Mouse (Mus musculus): Measurements from ENCODE around the gene Mrpl49. TPM values are rescaled to one million over a fixed set of nuclear protein-coding genes. Genes with fewer than 3 reads are reported as not detected.

Mrpl49 gene
- polyA plus RNA-seq (2014; fragmentation: Nextera tagmentation; extraction: Ambion mirVana) = 81.7 and 86.6 TPM in 2 replicates

DNA sequence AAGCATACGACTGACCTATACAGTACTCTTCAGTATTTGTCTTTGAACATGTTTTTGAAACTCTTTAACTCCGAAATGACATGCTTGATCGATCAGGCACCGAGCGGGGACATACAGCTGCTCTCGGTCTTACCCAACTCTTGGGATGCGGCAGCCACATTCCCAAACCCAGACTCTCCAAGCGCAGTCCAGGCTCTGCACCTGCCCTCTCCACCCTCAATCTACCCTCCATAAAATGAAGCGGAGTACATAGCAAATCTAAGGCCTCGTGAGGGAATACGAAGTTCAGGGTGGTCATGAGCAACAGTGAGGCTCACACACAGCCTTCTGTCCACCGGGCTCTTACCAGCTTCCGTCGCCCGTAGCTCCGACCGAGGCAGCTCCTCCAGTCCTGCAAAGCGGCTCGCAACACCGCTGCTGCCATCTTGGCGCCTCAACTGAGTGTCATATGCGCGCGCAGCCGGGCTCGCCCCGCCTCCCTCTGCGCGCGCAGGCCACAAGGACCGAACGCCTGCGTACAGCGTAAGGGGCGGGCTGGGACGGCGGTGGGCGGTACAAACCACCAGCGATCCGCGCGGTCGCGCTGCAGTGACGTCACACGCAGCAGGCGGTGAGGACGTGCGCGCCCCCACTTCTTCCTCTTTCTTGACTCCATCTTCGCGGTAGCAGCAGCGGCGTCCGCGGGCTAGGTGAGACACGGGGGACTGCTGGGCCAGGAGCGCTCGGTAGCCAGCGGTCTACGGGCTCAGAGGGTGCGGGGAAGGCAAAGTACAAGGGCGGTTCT is at the start of gene Mrpl49, which contains the start of gene Fau:
Mrpl49 (minus strand) TSS at position 473 of the 784 bp plus-strand sequence.
Fau (plus strand) TSS at position 532 of the 784 bp plus-strand sequence.
- WGBS = under 1% methylated on average over 56 of the region's 63 CpGs
- Histone ChIP-seq H3K4me2 (replicated peaks; ENCODE audit: low read depth, low read length) (peak within 1 kb of the TSS; percentile 75), H3K9ac (ENCODE audit: low read depth, low read length) (peak within 1 kb of the TSS; percentile 91), H3K9me3 (ENCODE audit: control insufficient read depth, low read length) (no peaks in the 10 kb centered on the region), H3K36me3 (ENCODE audit: control insufficient read depth, insufficient read depth, low read length) (peaks cover 13% of the 10 kb centered on the region), H3K27me3 (ENCODE audit: control insufficient read depth, insufficient read depth, low read length) (no peaks in the 10 kb centered on the region), H3K27ac (ENCODE audit: low read depth, low read length) (peak within 1 kb of the TSS; percentile 77), H3K4me3 (ENCODE audit: low read depth, low read length) (peak within 1 kb of the TSS; percentile 88), H3K4me1 (replicated peaks; ENCODE audit: control insufficient read depth, insufficient read depth, low read length) (peaks cover 11% of the 10 kb centered on the region)
- peak; percentile 87 for ATAC-seq (ENCODE audit: low FRiP score)
- DNase-seq (ENCODE audit: low spot score) = peak; percentile 100

DNA sequence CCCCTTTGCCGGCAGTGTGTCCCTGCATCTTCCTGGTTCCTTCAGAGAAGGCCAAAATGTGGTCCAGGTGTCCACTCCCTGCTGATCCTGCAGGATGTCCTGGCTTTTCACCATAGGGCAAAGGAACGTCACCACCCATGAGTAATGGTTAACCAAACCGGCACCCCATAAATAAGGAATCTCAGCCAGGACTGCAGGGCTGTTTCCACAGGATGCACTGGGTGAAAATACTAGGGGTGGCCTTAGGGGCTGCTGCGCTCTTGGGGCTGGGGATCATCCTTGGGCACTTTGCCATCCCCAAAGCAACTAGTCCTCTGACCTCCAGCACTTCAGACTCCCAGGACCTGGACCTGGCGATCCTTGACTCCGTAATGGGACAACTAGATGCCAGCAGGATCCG is 48.0 kb upstream of the Mrpl49 start, which contains the start of gene Naaladl1:
Naaladl1 (plus strand) TSS at position 197 of the 400 bp plus-strand sequence.
- Histone ChIP-seq H3K4me3 (ENCODE audit: low read depth, low read length) (no peak within 1 kb of the TSS), H3K9me3 (ENCODE audit: control insufficient read depth, low read length) (no peaks in the 10 kb centered on the region), H3K4me1 (replicated peaks; ENCODE audit: control insufficient read depth, insufficient read depth, low read length) (no peaks in the 10 kb centered on the region), H3K36me3 (ENCODE audit: control insufficient read depth, insufficient read depth, low read length) (no peaks in the 10 kb centered on the region), H3K27me3 (ENCODE audit: control insufficient read depth, insufficient read depth, low read length) (no peaks in the 10 kb centered on the region), H3K9ac (ENCODE audit: low read depth, low read length) (no peak within 1 kb of the TSS), H3K4me2 (replicated peaks; ENCODE audit: low read depth, low read length) (no peak within 1 kb of the TSS), H3K27ac (ENCODE audit: low read depth, low read length) (no peak within 1 kb of the TSS)
- 85% methylated on average over 7 of the region's 7 CpGs for WGBS
- DNase-seq (ENCODE audit: low spot score) = no peak
- no peak for ATAC-seq (ENCODE audit: low FRiP score)

DNA sequence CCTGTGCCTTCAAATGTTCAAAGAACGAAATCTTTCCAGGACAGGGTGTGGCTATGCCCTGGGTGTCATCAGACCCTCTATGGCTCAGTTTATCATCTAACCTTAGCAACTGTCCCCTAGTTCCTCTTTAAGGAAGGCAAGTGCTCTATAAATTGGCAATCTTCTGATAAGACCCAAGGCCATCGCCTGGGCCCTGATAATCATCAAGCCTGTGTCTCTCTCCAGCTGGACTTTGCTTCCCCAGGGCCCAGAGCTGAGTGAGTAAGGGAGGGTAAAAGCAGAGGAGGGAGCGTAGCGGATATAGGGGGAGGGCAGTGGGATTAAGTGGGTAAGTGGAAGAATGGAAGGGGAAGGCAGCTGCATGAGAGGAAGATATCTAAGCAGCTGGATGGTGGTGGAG is 46.9 kb upstream of the Mrpl49 start:
- WGBS = 91% methylated on average over 4 of the region's 4 CpGs
- no peak for DNase-seq (ENCODE audit: low spot score)
- Histone ChIP-seq H3K27ac (ENCODE audit: low read depth, low read length) (no peak overlapping the region), H3K4me2 (replicated peaks; ENCODE audit: low read depth, low read length) (no peak overlapping the region), H3K36me3 (ENCODE audit: control insufficient read depth, insufficient read depth, low read length) (no peaks in the 10 kb centered on the region), H3K27me3 (ENCODE audit: control insufficient read depth, insufficient read depth, low read length) (no peaks in the 10 kb centered on the region), H3K9me3 (ENCODE audit: control insufficient read depth, low read length) (no peaks in the 10 kb centered on the region), H3K4me3 (ENCODE audit: low read depth, low read length) (no peak overlapping the region), H3K4me1 (replicated peaks; ENCODE audit: control insufficient read depth, insufficient read depth, low read length) (no peaks in the 10 kb centered on the region), H3K9ac (ENCODE audit: low read depth, low read length) (no peak overlapping the region; the same call in 1 of the 2 replicates)
- no peak for ATAC-seq (ENCODE audit: low FRiP score)

DNA sequence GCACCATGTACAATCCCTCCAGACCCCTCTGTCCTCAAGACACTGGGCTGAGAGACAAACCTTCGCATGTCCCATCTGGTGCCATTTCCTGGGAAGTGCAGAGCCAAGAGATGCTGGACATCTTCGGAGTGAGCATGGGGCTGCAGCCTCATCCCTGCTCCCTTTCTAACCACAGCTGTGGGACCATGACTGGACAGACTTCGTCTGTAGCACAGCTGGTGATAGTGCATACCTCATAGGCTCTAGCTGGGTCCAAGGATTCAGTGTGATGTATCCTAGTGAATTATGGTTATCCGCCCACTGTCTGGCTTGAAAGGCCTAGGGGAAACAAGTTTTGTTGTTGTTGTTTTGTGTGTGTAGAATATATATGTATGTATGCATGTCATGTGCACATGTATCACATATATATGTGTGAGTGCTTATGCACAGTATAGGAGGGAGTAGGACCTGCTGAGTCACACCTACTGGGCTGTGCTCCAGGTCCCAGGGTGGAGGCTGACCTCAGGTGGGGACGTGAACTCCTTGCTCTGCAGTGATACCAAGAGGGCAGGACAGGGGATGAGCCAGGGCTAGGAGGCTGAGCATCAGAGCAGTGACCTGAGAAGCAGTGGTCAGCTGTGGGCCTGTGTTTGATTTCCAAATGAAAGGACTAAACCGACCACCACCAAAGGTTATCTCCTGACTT is 44.7 kb upstream of the Mrpl49 start:
- H3K27me3 ChIP-seq (ENCODE audit: control insufficient read depth, insufficient read depth, low read length) = no peaks in the 10 kb centered on the region
- H3K4me3 ChIP-seq (ENCODE audit: low read depth, low read length) = no peak overlapping the region
- ATAC-seq (ENCODE audit: low FRiP score) (no peak), DNase-seq (ENCODE audit: low spot score) (no peak)
- H3K9ac ChIP-seq (ENCODE audit: low read depth, low read length) = 0 out of 2 replicates have a peak overlapping the region, but pooled peaks have one; percentile 7
- no peak overlapping the region for H3K27ac ChIP-seq (ENCODE audit: low read depth, low read length)
- H3K4me1 ChIP-seq (replicated peaks; ENCODE audit: control insufficient read depth, insufficient read depth, low read length) = no peaks in the 10 kb centered on the region
- WGBS = 80% methylated on average over 6 of the region's 6 CpGs
- H3K36me3 ChIP-seq (ENCODE audit: control insufficient read depth, insufficient read depth, low read length) = no peaks in the 10 kb centered on the region
- no peaks in the 10 kb centered on the region for H3K9me3 ChIP-seq (ENCODE audit: control insufficient read depth, low read length)
- no peak overlapping the region for H3K4me2 ChIP-seq (replicated peaks; ENCODE audit: low read depth, low read length)

DNA sequence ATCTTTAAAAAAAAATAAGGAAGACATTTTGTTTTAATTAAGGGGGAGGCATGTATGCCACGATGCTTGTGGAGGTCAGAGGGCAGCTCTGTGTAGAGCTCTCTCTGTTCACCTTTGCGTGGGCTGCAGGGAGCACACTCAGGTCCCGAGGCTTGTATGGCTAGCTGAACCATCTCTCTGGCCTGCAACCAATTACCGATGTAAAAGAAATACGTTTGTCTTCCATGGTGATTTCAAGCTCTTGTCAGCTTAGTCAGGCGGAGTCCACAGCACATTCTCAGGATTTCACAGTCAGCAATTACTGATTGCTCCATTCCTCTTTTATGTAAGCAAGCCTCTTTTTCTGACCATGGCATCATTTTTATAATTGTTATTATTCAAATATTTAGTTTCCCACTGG is 43.6 kb upstream of the Mrpl49 start:
- H3K27me3 ChIP-seq (ENCODE audit: control insufficient read depth, insufficient read depth, low read length) = no peaks in the 10 kb centered on the region
- no peak overlapping the region for H3K4me3 ChIP-seq (ENCODE audit: low read depth, low read length)
- no peak overlapping the region for H3K4me2 ChIP-seq (replicated peaks; ENCODE audit: low read depth, low read length)
- no peak overlapping the region for H3K27ac ChIP-seq (ENCODE audit: low read depth, low read length)
- 54% methylated on average over 6 of the region's 6 CpGs for WGBS
- H3K36me3 ChIP-seq (ENCODE audit: control insufficient read depth, insufficient read depth, low read length) = no peaks in the 10 kb centered on the region
- H3K4me1 ChIP-seq (replicated peaks; ENCODE audit: control insufficient read depth, insufficient read depth, low read length) = no peaks in the 10 kb centered on the region
- ATAC-seq (ENCODE audit: low FRiP score) = no peak
- no peaks in the 10 kb centered on the region for H3K9me3 ChIP-seq (ENCODE audit: control insufficient read depth, low read length)
- no peak for DNase-seq (ENCODE audit: low spot score)
- H3K9ac ChIP-seq (ENCODE audit: low read depth, low read length) = no peak overlapping the region

DNA sequence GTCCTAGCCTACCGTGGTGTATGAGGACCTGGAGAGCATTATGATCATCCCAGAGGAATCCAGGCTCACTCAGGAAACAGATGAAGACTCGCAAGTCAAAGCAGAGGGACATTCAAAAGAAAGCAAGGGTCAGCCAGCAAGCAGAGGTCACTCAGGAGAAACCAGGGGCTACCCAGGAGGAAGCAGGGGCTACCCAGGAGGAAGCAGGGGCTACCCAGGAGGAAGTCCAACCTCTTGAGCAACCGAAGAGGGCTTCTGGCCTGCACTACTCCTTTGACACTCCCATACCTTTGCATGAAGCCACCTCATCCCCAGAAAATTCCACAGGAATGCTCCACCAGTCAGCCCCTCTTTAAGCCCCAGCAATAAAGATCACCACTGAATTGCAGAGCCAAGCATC is 40.3 kb upstream of the Mrpl49 start:
- WGBS = 81% methylated on average over 3 of the region's 3 CpGs
- no peak for ATAC-seq (ENCODE audit: low FRiP score)
- H3K27ac ChIP-seq (ENCODE audit: low read depth, low read length) = no peak overlapping the region
- H3K4me3 ChIP-seq (ENCODE audit: low read depth, low read length) = no peak overlapping the region
- no peak overlapping the region for H3K4me2 ChIP-seq (replicated peaks; ENCODE audit: low read depth, low read length)
- H3K4me1 ChIP-seq (replicated peaks; ENCODE audit: control insufficient read depth, insufficient read depth, low read length) = no peaks in the 10 kb centered on the region
- H3K9me3 ChIP-seq (ENCODE audit: control insufficient read depth, low read length) = no peaks in the 10 kb centered on the region
- H3K27me3 ChIP-seq (ENCODE audit: control insufficient read depth, insufficient read depth, low read length) = no peaks in the 10 kb centered on the region
- DNase-seq (ENCODE audit: low spot score) = no peak
- H3K9ac ChIP-seq (ENCODE audit: low read depth, low read length) = no peak overlapping the region
- no peaks in the 10 kb centered on the region for H3K36me3 ChIP-seq (ENCODE audit: control insufficient read depth, insufficient read depth, low read length)

DNA sequence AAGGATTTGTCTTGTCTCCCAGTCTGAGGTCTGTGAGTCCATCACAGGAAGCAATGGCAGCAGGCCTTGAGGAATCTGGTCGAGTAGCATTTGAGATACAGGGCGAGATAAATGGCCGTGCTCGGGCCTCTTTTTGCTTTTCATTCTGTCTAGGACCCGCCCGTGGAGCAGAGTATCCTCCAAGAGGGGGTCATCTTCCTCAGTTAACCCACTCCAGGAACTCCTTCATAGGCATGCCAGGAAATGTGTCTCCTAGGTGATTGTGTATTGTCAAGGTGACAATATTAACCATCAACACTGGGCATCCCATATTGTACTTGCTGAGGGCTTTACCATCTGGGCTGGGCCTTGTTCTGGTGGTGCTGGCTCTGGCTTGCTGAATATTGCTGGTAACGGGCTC is 36.5 kb upstream of the Mrpl49 start, which contains the start of gene AC131692.1:
AC131692.1 (plus strand) TSS at position 301 of the 400 bp plus-strand sequence.
- Histone ChIP-seq H3K27me3 (ENCODE audit: control insufficient read depth, insufficient read depth, low read length) (no peaks in the 10 kb centered on the region), H3K4me1 (replicated peaks; ENCODE audit: control insufficient read depth, insufficient read depth, low read length) (no peaks in the 10 kb centered on the region), H3K9ac (ENCODE audit: low read depth, low read length) (no peak within 1 kb of the TSS), H3K36me3 (ENCODE audit: control insufficient read depth, insufficient read depth, low read length) (peaks cover 12% of the 10 kb centered on the region), H3K27ac (ENCODE audit: low read depth, low read length) (no peak within 1 kb of the TSS), H3K4me3 (ENCODE audit: low read depth, low read length) (no peak within 1 kb of the TSS), H3K9me3 (ENCODE audit: control insufficient read depth, low read length) (no peaks in the 10 kb centered on the region), H3K4me2 (replicated peaks; ENCODE audit: low read depth, low read length) (no peak within 1 kb of the TSS)
- ATAC-seq (ENCODE audit: low FRiP score) = no peak
- no peak for DNase-seq (ENCODE audit: low spot score)
- 91% methylated on average over 7 of the region's 7 CpGs for WGBS

DNA sequence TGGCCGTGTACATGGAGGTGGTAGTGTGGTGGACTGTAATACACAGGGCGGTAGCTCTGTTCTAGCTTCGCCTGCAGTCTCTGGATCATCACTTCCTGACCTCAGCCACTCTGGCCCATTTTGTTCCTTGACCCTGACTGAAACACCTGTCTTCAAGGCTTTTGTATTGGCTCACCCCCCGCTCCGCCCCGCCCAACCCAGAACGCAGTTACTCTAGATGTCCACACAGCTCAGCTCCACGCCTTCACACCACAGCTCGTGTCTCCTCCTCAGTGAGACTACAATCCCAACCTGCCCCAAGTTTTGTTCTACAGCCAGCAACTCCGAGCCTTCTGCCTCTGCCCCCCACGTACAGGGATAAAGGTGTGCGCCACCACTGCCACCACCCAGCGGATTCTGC is 31.3 kb upstream of the Mrpl49 start:
- Histone ChIP-seq H3K27ac (ENCODE audit: low read depth, low read length) (no peak overlapping the region), H3K4me1 (replicated peaks; ENCODE audit: control insufficient read depth, insufficient read depth, low read length) (peaks cover 4% of the 10 kb centered on the region), H3K9me3 (ENCODE audit: control insufficient read depth, low read length) (no peaks in the 10 kb centered on the region), H3K27me3 (ENCODE audit: control insufficient read depth, insufficient read depth, low read length) (no peaks in the 10 kb centered on the region), H3K36me3 (ENCODE audit: control insufficient read depth, insufficient read depth, low read length) (peaks cover 12% of the 10 kb centered on the region), H3K4me2 (replicated peaks; ENCODE audit: low read depth, low read length) (no peak overlapping the region), H3K9ac (ENCODE audit: low read depth, low read length) (no peak overlapping the region), H3K4me3 (ENCODE audit: low read depth, low read length) (no peak overlapping the region)
- ATAC-seq (ENCODE audit: low FRiP score) (no peak), DNase-seq (ENCODE audit: low spot score) (no peak)
- WGBS = 98% methylated on average over 13 of the region's 13 CpGs

Measured in hindbrain, embryonic 11.5 days (tissue).